Mouse (Mus musculus): ENCODE results near the gene Gcnt2. TPM values are rescaled to one million over a fixed set of nuclear protein-coding genes. Genes with fewer than 3 reads are reported as not detected.

Gene Gcnt2
- polyA plus RNA-seq, 1 experiment from 2014 or later, result 7.3 TPM

GRCm38 (mm10) chr13:40899349-40899993 is 39.9 kb downstream of the Gcnt2 start:
- no peak for ATAC-seq (replicated peaks; ENCODE audit: low FRiP score, low read depth)
- WGBS, result 61% methylated on average over 8 of the region's 8 CpGs
- Histone ChIP-seq H3K27ac (no peak overlapping the region), H3K36me3 (ENCODE audit: insufficient read depth, low read length) (no peaks in the 10 kb centered on the region), H3K4me3 (replicated peaks; ENCODE audit: low read depth, low read length) (no peak overlapping the region), H3K4me2 (ENCODE audit: low read length) (no peak overlapping the region), H3K4me1 (replicated peaks; ENCODE audit: insufficient read depth, low read length) (peaks cover 6% of the 10 kb centered on the region; the same call in 1 of the 2 replicates), H3K9me3 (replicated peaks; ENCODE audit: low read length) (no peaks in the 10 kb centered on the region), H3K9ac (ENCODE audit: low read depth, low read length) (no peak overlapping the region), H3K27me3 (ENCODE audit: insufficient read depth, low read length) (no peaks in the 10 kb centered on the region)
- no peak for DNase-seq (ENCODE audit: low spot score)
- TF ChIP-seq CTCF (IDR thresholded peaks at IDR 0.05; ENCODE audit: low read depth), result no peak

DNA sequence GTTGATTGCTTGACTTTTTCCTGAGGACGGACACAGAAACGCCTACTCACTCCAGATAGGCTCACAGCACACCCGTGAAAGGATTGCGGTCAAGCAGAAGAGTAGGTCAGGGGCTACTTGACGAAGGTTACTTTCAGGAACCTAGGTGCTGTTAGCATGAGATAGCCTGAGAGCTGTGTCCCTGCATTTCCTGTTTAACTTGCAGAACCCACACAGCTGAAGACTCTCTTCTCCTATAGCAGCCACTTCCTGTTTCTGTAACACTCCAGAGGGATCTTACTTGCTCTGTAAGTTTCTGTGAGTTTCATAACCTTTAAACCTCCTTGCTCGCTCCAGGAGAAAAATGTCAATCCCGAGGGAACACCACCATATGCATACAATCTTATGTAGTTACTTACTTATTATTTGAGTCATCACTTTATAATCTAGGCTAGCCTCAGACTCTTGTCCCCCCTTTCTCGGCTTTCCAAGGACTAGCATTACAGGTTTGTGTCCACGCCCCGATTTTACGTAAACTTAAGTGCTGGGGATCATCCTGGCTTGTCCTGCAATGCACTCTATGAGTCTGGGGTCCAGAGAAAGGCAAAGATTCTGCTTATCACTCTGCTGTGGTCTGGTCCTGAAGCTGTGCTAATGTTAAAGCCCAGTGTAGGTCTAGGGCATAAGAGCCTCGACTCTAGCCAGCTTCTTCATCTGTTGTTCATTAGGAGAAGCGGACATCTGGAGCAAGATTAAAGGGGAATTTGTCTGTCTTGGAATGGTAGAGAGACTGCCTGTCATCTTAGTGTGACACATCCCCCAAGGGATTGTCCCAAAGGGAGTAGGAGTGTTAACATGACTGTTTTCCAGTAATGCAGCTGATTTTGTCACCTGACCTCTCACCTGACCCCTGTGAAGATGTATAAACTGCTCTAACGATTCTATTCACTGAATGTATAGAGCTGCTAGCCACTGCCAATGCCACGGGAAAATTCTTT is 40.7 kb downstream of the Gcnt2 start:
- 63% methylated on average over 15 of the region's 15 CpGs for WGBS
- DNase-seq (ENCODE audit: low spot score), result peak; percentile 43

DNA sequence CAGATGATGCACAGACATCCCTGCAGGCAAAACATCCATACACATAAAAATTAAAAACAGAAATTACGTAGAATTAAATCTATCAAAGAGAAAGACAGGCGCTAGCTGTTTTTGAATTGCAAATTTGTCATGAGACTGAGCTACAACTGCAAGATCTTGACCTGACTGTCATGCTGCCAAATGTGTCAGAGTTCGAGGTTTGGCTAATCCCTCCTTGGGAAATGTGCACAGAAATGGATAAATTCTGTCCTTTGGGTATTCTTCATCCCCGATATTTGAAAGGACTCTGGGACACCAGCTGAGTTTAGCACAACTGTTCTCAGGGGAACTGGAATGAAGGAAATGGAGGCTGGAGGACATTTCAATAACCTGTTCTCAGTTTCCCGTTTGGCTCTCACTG is 41.7 kb downstream of the Gcnt2 start:
- H3K4me1 ChIP-seq (replicated peaks; ENCODE audit: insufficient read depth, low read length), result peaks cover 11% of the 10 kb centered on the region; the same call in 1 of the 2 replicates
- H3K27me3 ChIP-seq (ENCODE audit: insufficient read depth, low read length), result no peaks in the 10 kb centered on the region
- no peak overlapping the region for H3K4me3 ChIP-seq (replicated peaks; ENCODE audit: low read depth, low read length)
- no peak overlapping the region for H3K4me2 ChIP-seq (ENCODE audit: low read length)
- no peaks in the 10 kb centered on the region for H3K9me3 ChIP-seq (replicated peaks; ENCODE audit: low read length)
- DNase-seq (ENCODE audit: low spot score) (no peak), ATAC-seq (replicated peaks; ENCODE audit: low FRiP score, low read depth) (no peak)
- H3K36me3 ChIP-seq (ENCODE audit: insufficient read depth, low read length), result no peaks in the 10 kb centered on the region
- WGBS, result 82% methylated on average over 5 of the region's 5 CpGs
- H3K9ac ChIP-seq (ENCODE audit: low read depth, low read length), result no peak overlapping the region
- TF ChIP-seq CTCF (IDR thresholded peaks at IDR 0.05; ENCODE audit: low read depth), result no peak
- no peak overlapping the region for H3K27ac ChIP-seq

More for the DNA sequence above, 40.7 kb downstream of the Gcnt2 start:
- peaks cover 6% of the 10 kb centered on the region; the same call in 1 of the 2 replicates for H3K4me1 ChIP-seq (replicated peaks; ENCODE audit: insufficient read depth, low read length)
- H3K9me3 ChIP-seq (replicated peaks; ENCODE audit: low read length), result no peaks in the 10 kb centered on the region
- no peak for ATAC-seq (replicated peaks; ENCODE audit: low FRiP score, low read depth)
- H3K4me3 ChIP-seq (replicated peaks; ENCODE audit: low read depth, low read length), result no peak overlapping the region
- no peaks in the 10 kb centered on the region for H3K27me3 ChIP-seq (ENCODE audit: insufficient read depth, low read length)
- no peak overlapping the region for H3K4me2 ChIP-seq (ENCODE audit: low read length)
- H3K36me3 ChIP-seq (ENCODE audit: insufficient read depth, low read length), result no peaks in the 10 kb centered on the region
- no peak for TF ChIP-seq CTCF (IDR thresholded peaks at IDR 0.05; ENCODE audit: low read depth)
- no peak overlapping the region for H3K27ac ChIP-seq
- H3K9ac ChIP-seq (ENCODE audit: low read depth, low read length), result no peak overlapping the region

GRCm38 (mm10) chr13:40901831-40902459 is 42.4 kb downstream of the Gcnt2 start:
- Histone ChIP-seq H3K4me2 (ENCODE audit: low read length) (no peak overlapping the region), H3K27me3 (ENCODE audit: insufficient read depth, low read length) (no peaks in the 10 kb centered on the region), H3K36me3 (ENCODE audit: insufficient read depth, low read length) (no peaks in the 10 kb centered on the region), H3K4me1 (replicated peaks; ENCODE audit: insufficient read depth, low read length) (peaks cover 11% of the 10 kb centered on the region; the same call in 1 of the 2 replicates), H3K27ac (0 out of 2 replicates have a peak overlapping the region, but pooled peaks have one; percentile 50), H3K4me3 (replicated peaks; ENCODE audit: low read depth, low read length) (no peak overlapping the region), H3K9ac (ENCODE audit: low read depth, low read length) (no peak overlapping the region), H3K9me3 (replicated peaks; ENCODE audit: low read length) (no peaks in the 10 kb centered on the region)
- no peak for DNase-seq (ENCODE audit: low spot score)
- no peak; the same call in 1 of the 2 replicates for ATAC-seq (replicated peaks; ENCODE audit: low FRiP score, low read depth)
- 47% methylated on average over 12 of the region's 12 CpGs for WGBS
- no peak for TF ChIP-seq CTCF (IDR thresholded peaks at IDR 0.05; ENCODE audit: low read depth)

DNA sequence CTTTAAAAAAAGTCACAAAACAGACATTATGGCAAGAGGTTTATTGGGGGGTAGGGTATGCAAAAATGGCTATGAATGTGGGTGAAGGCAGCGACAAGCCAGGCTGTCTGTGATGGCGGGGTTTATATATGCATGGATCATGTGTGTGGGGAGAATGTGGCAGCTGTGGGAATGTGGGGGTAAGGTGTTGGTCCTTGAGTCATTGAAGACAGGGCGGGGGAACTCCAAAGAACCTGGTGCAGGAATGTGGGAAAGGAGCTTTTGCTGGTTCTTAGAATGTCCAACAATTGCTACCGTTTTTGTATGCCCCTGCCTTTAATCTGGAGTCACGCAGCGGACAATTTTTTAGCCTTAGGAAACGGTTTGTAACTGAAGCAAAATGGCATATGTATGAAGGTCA is 44.5 kb downstream of the Gcnt2 start:
- no peaks in the 10 kb centered on the region for H3K27me3 ChIP-seq (ENCODE audit: insufficient read depth, low read length)

DNA sequence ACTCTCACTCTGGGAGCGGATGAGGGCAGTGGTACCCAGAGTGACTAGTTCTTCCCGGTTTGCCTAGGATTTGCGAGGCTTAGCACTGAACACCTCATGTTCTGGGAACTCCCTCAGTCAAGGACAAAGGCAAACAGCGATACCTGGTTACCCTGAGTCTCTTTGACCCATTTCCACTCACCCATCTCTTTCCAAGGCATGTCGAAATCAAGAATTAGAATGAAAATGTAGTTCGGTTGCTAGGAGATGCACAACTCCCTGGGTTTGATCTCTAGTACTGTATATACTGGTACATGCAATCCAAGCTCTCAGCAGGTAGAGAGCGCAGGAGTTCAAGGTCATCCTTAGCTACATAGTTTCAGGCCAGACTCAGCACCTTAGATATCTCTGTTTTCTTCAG is 47.0 kb downstream of the Gcnt2 start:
- peaks cover 9% of the 10 kb centered on the region; the same call in 1 of the 2 replicates for H3K4me1 ChIP-seq (replicated peaks; ENCODE audit: insufficient read depth, low read length)
- H3K4me3 ChIP-seq (replicated peaks; ENCODE audit: low read depth, low read length), result no peak overlapping the region
- no peaks in the 10 kb centered on the region for H3K9me3 ChIP-seq (replicated peaks; ENCODE audit: low read length)
- WGBS, result 79% methylated on average over 7 of the region's 7 CpGs
- peak overlapping the region; percentile 42; the same call in 1 of the 2 replicates for H3K27ac ChIP-seq
- DNase-seq (ENCODE audit: low spot score) (no peak), ATAC-seq (replicated peaks; ENCODE audit: low FRiP score, low read depth) (no peak)
- TF ChIP-seq CTCF (IDR thresholded peaks at IDR 0.05; ENCODE audit: low read depth), result no peak
- H3K4me2 ChIP-seq (ENCODE audit: low read length), result no peak overlapping the region
- H3K9ac ChIP-seq (ENCODE audit: low read depth, low read length), result 0 out of 2 replicates have a peak overlapping the region, but pooled peaks have one; percentile 13
- H3K27me3 ChIP-seq (ENCODE audit: insufficient read depth, low read length), result no peaks in the 10 kb centered on the region
- no peaks in the 10 kb centered on the region for H3K36me3 ChIP-seq (ENCODE audit: insufficient read depth, low read length)

More for the DNA sequence above, 44.5 kb downstream of the Gcnt2 start:
- WGBS, result 87% methylated on average over 7 of the region's 7 CpGs
- Histone ChIP-seq H3K9ac (ENCODE audit: low read depth, low read length) (no peak overlapping the region), H3K9me3 (replicated peaks; ENCODE audit: low read length) (no peaks in the 10 kb centered on the region), H3K27ac (no peak overlapping the region), H3K4me2 (ENCODE audit: low read length) (no peak overlapping the region), H3K36me3 (ENCODE audit: insufficient read depth, low read length) (no peaks in the 10 kb centered on the region), H3K4me1 (replicated peaks; ENCODE audit: insufficient read depth, low read length) (peaks cover 11% of the 10 kb centered on the region; the same call in 1 of the 2 replicates), H3K4me3 (replicated peaks; ENCODE audit: low read depth, low read length) (no peak overlapping the region)
- no peak for ATAC-seq (replicated peaks; ENCODE audit: low FRiP score, low read depth)
- no peak for TF ChIP-seq CTCF (IDR thresholded peaks at IDR 0.05; ENCODE audit: low read depth)
- no peak for DNase-seq (ENCODE audit: low spot score)
